Mouse (Mus musculus) heart, embryonic 12.5 days (tissue): Measurements from ENCODE around the gene Olfr1501. TPM values are rescaled to one million over a fixed set of nuclear protein-coding genes. Genes with fewer than 3 reads are reported as not detected.
"Not testable (repeated sequence)": the region's sequence is repeated elsewhere in the genome, so short reads cannot be mapped to it uniquely, and the experiment has no call there.

Experiments
- ATAC-seq: fragments of 200-750 bp; cut with Nextera tagmentation; 2 replicates; pipeline ENCODE4 v1.8.0; 2017; ENCODE audit warnings: moderate TSS enrichment, moderate library complexity; ENCODE audit not compliant: insufficient number of reproducible peaks, low FRiP score
- H3K27ac ChIP-seq: fragments of 300-500 bp; sonication (generic); 2 replicates; pipeline ENCODE4 v1.5.1; 2016; ENCODE audit warnings: mild to moderate bottlenecking, moderate library complexity; ENCODE audit not compliant: poor library complexity, severe bottlenecking
- H3K27me3 ChIP-seq: fragments of 300-500 bp; sonication (generic); replicated peaks from 2 replicates; pipeline ENCODE4 v1.6.1; 2016; ENCODE audit warnings: mild to moderate bottlenecking, moderate library complexity
- H3K36me3 ChIP-seq: fragments of 300-500 bp; sonication (generic); 2 replicates; pipeline ENCODE4 v1.6.1; 2016; ENCODE audit warnings: mild to moderate bottlenecking, moderate library complexity
- H3K4me1 ChIP-seq: fragments of 300-500 bp; sonication (generic); replicated peaks from 2 replicates; pipeline ENCODE4 v1.6.1; 2016; ENCODE audit warnings: mild to moderate bottlenecking
- H3K4me2 ChIP-seq: fragments of 300-500 bp; sonication (generic); 2 replicates; pipeline ENCODE4 v1.6.1; 2016; ENCODE audit warnings: mild to moderate bottlenecking, moderate library complexity
- H3K4me3 ChIP-seq: fragments of 300-500 bp; sonication (generic); 2 replicates; pipeline ENCODE4 v1.5.1; 2016; ENCODE audit warnings: mild to moderate bottlenecking
- H3K9ac ChIP-seq: fragments of 300-500 bp; sonication (generic); 2 replicates; pipeline ENCODE4 v1.6.1; 2016; ENCODE audit warnings: mild to moderate bottlenecking, moderate library complexity
- H3K9me3 ChIP-seq: fragments of 300-500 bp; sonication (generic); replicated peaks from 2 replicates; pipeline ENCODE4 v1.6.1; 2016; ENCODE audit warnings: mild to moderate bottlenecking, moderate library complexity
- WGBS: fragments of 180-500 bp; shearing (Covaris S2); methylation state at CpG from one replicate; pipeline ENCODE4 v1.1.7; 2016; 5-methylcytosine and 5-hydroxymethylcytosine counted together
- polyA plus RNA-seq: library from polyadenylated mRNA; unstranded; fragments of >200 nt; fragmentation: Nextera tagmentation; extraction: Ambion mirVana; gene quantifications from 2 replicates; pipeline ENCODE4 v1.2.1, GENCODE M21; 2016

Gene Olfr1501
- not detected in 2 replicates for polyA plus RNA-seq

DNA sequence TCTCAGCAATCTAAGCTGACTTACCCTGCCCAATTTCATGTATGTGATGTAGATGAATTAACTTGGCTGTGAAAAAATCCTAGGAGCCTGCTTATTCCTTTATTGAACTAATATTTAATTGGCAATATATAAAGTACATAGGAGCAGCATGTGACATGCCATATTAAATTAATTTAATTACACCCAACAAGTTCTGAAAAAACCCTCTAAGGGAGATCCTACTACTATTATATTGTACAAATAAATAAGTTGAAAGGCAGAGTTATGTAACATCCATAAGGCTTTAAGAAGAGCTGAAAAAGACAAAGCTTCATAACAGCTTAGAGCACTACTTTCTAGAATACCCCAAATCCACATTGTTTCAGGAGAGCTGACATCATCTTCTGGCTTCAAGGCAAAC is at the start of gene Olfr1501:
Gene Olfr1501 (minus strand): TSS at position 101 of the 400 bp plus-strand sequence.
- H3K36me3 ChIP-seq, H3K9me3 ChIP-seq, H3K27ac ChIP-seq, H3K4me3 ChIP-seq, ATAC-seq, H3K9ac ChIP-seq, H3K4me2 ChIP-seq, H3K4me1 ChIP-seq, H3K27me3 ChIP-seq: not testable (repeated sequence)

DNA sequence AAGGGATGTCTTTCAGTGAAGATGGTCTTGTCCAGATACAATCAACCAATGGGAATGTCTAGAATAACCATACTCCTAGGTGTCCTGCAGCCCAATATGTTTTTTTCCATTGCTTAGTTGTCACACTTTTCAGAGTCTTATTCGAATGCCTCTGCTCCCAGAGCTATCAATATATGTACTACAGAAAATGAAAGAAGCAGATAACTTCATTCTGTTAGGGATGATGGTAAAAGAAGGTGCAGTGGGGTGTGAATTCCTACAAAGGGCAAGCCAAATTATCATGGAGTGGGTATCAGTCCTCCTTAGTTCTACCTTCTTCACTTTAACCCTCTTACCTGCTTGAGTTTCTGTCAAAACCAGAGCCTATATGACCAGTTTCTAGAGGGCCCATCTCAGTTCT is 47.3 kb upstream of the Olfr1501 start, which contains the start of gene Olfr1504:
Gene Olfr1504 (minus strand): TSS at position 101 of the 400 bp plus-strand sequence.
- Histone ChIP-seq H3K9ac (no peak within 1 kb of the TSS), H3K27me3 (no peaks in the 10 kb centered on the region), H3K4me1 (no peaks in the 10 kb centered on the region), H3K27ac (no peak within 1 kb of the TSS), H3K36me3 (no peaks in the 10 kb centered on the region), H3K4me3 (no peak within 1 kb of the TSS), H3K4me2 (no peak within 1 kb of the TSS), H3K9me3 (no peaks in the 10 kb centered on the region)
- WGBS: 63% methylated on average over 1 of the region's 1 CpGs
- no peak for ATAC-seq

DNA sequence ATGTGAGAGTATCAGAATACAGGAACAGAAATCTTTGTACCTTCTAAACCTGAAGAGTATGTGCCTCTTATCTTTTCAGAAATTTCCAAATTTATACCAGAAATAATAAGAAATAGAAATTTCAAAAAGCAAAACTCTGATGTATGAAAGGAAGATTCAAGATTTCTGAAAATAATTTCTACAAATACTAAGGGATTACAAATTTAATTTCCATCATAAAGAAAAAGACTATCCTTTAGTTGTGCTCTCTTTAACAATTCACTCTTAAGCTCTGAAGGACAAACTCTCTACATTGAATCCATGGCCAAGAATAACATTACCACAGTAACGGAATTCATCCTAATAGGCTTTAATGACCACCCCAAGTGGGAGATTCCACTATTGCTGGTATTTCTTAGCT is 11.0 kb upstream of the Olfr1501 start, which contains the start of gene Olfr1502:
Gene Olfr1502 (plus strand): TSS at position 301 of the 400 bp plus-strand sequence.
- 70% methylated on average over 1 of the region's 1 CpGs for WGBS

DNA sequence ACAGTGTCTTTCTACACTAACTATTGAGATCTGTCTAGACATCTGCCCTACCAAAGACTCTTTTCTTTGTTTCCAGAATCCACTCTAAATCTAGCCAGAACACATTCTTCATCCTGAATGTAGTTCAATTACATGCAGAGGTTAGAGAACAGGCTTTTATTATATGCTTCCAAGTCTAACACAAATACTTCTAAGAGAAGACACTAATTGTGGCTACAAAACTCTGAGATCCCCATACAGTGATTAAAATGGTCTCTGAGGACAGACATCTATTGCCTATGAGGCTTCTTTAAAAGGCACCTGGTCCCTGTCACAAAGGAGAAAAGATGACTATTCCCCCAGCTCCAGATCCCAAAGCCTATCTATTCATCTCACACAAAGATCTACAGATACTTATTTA is 20.1 kb downstream of the Olfr1501 start, which contains the start of gene Olfr1500:
Gene Olfr1500 (minus strand): TSS at position 101 of the 400 bp plus-strand sequence.
- Histone ChIP-seq H3K9ac (no peak within 1 kb of the TSS), H3K4me3 (no peak within 1 kb of the TSS), H3K4me1 (no peaks in the 10 kb centered on the region), H3K27me3 (no peaks in the 10 kb centered on the region), H3K4me2 (no peak within 1 kb of the TSS), H3K36me3 (no peaks in the 10 kb centered on the region), H3K9me3 (0 out of 2 replicates have a peak, but pooled peaks cover 3% of the 10 kb centered on the region), H3K27ac (no peak within 1 kb of the TSS)
- no peak for ATAC-seq

More for the DNA sequence above, 11.0 kb upstream of the Olfr1501 start, which contains the start of gene Olfr1502:
- Histone ChIP-seq H3K9me3 (no peaks in the 10 kb centered on the region), H3K36me3 (no peaks in the 10 kb centered on the region), H3K9ac (no peak within 1 kb of the TSS), H3K27me3 (no peaks in the 10 kb centered on the region), H3K4me2 (no peak within 1 kb of the TSS), H3K4me1 (no peaks in the 10 kb centered on the region), H3K4me3 (no peak within 1 kb of the TSS), H3K27ac (no peak within 1 kb of the TSS)
- ATAC-seq: no peak

DNA sequence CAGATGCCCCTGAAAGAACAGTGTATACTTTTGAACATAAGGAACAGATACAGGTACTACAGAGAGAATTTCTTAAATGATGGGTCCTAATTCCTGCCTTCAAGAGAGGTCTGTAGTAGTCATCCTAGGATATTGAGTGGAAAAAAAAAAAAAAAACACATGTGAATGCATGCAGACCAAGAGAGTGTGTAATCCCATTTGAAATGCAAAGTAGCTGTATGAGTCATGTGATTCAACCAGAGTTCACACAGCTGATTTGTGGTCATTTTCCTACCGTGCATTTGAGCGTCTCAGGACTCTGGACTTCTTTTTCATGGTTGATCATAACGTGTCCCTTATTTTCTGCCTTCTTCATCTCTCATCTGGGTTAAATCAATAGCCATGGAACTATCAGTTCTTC is 22.0 kb downstream of the Olfr1501 start:
- H3K27me3 ChIP-seq: no peaks in the 10 kb centered on the region
- H3K9ac ChIP-seq: no peak overlapping the region
- 0 out of 2 replicates have a peak, but pooled peaks cover 3% of the 10 kb centered on the region for H3K9me3 ChIP-seq
- no peak overlapping the region for H3K4me3 ChIP-seq
- no peak for ATAC-seq
- H3K27ac ChIP-seq: no peak overlapping the region
- no peaks in the 10 kb centered on the region for H3K36me3 ChIP-seq
- no peak overlapping the region for H3K4me2 ChIP-seq
- 61% methylated on average over 3 of the region's 3 CpGs for WGBS
- H3K4me1 ChIP-seq: no peaks in the 10 kb centered on the region

DNA sequence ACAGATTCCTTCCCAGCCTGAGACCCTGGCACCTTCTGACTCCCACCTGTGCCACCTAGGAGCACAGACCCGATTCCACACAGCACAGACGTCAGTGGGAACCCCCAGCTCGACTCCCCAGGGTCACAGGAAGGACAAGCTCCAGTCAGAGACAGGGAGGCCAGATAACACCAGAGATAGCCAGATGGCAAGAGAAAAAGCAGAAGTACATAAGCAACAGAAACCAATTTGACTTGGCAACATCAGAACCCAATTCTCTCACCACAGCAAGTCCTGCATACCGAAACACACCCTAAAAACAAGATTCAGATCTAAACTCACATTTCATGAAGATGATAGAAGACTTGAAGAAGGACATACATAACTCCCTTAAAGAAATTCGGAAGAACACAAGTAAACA is 29.6 kb downstream of the Olfr1501 start:
- no peak for ATAC-seq
- 44% methylated on average over 5 of the region's 5 CpGs for WGBS
- Histone ChIP-seq H3K36me3 (no peaks in the 10 kb centered on the region), H3K4me1 (no peaks in the 10 kb centered on the region), H3K27me3 (no peaks in the 10 kb centered on the region), H3K27ac (no peak overlapping the region), H3K4me3 (no peak overlapping the region), H3K4me2 (no peak overlapping the region), H3K9ac (no peak overlapping the region), H3K9me3 (0 out of 2 replicates have a peak, but pooled peaks cover 3% of the 10 kb centered on the region)

DNA sequence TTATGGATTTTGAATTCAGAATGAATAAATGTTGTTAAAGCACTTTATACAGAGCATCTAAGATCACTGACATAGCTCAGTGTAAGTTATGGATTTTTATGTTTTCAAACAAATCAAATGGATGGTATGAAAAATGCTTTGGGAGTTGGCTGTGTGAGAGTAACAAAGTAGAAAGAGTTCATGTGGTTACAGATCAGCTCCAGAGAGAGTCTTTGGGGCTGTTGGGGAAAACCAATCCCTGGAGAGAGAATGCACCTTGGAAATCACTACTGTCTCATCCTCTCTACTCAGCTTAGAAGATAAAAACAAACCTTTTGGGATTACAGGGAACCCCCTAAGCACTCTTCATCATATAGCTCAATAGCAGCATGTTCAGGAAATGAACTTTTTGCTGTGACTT is 31.1 kb downstream of the Olfr1501 start, which contains the start of gene Olfr1499:
Gene Olfr1499 (minus strand): TSS at position 101 of the 400 bp plus-strand sequence.
- ATAC-seq: no peak
- no peaks in the 10 kb centered on the region for H3K4me1 ChIP-seq
- no peak within 1 kb of the TSS for H3K4me3 ChIP-seq
- H3K36me3 ChIP-seq: no peaks in the 10 kb centered on the region
- no peak within 1 kb of the TSS for H3K9ac ChIP-seq
- H3K27ac ChIP-seq: no peak within 1 kb of the TSS
- H3K27me3 ChIP-seq: no peaks in the 10 kb centered on the region
- 0 out of 2 replicates have a peak, but pooled peaks cover 3% of the 10 kb centered on the region for H3K9me3 ChIP-seq
- no peak within 1 kb of the TSS for H3K4me2 ChIP-seq

DNA sequence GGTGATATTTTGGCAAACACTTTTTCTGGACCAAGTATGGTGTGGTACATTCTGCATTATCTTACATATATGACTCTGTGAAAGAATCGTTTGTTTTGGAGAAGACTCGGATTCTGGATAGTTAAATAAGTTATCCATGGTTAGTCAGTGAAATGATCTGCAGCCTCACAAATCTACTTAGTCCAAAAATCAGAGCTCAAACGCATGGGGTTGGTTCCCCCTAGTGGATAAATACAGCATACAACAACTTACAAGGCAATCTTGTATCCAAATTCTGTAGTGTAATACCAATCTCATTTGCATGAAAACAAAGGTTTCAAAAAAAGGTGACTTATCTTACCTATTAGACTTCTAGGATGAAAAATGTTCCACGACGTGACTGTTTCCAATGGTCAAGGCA is 31.7 kb downstream of the Olfr1501 start:
- WGBS: 23% methylated on average over 5 of the region's 5 CpGs
- Histone ChIP-seq H3K9me3 (0 out of 2 replicates have a peak, but pooled peaks cover 3% of the 10 kb centered on the region), H3K4me3 (no peak overlapping the region), H3K27me3 (no peaks in the 10 kb centered on the region), H3K9ac (no peak overlapping the region), H3K4me2 (no peak overlapping the region), H3K4me1 (no peaks in the 10 kb centered on the region), H3K27ac (no peak overlapping the region), H3K36me3 (no peaks in the 10 kb centered on the region)
- ATAC-seq: no peak

DNA sequence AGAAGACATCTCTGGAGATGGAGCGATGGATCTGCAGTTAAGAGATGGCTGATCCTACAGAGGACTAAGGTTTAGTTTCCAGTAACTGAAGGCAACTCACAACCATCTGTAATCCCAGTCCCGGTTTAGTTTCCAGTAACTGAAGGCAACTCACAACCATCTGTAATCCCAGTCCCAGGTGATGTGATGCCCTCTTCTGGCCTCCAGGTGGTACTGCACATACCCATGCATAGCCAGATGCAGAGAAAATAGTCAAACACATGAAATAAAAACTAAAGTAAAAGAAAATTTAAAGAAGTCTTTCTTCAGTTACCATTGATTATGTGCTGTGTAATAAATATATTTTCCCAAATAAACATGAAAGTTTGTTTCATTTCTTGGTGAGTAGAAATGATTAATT is 37.7 kb downstream of the Olfr1501 start:
- Histone ChIP-seq H3K9ac (no peak overlapping the region), H3K4me3 (no peak overlapping the region), H3K36me3 (no peaks in the 10 kb centered on the region), H3K4me1 (no peaks in the 10 kb centered on the region), H3K27me3 (no peaks in the 10 kb centered on the region), H3K9me3 (no peaks in the 10 kb centered on the region), H3K27ac (no peak overlapping the region), H3K4me2 (no peak overlapping the region)
- 51% methylated on average over 2 of the region's 2 CpGs for WGBS
- ATAC-seq: no peak

DNA sequence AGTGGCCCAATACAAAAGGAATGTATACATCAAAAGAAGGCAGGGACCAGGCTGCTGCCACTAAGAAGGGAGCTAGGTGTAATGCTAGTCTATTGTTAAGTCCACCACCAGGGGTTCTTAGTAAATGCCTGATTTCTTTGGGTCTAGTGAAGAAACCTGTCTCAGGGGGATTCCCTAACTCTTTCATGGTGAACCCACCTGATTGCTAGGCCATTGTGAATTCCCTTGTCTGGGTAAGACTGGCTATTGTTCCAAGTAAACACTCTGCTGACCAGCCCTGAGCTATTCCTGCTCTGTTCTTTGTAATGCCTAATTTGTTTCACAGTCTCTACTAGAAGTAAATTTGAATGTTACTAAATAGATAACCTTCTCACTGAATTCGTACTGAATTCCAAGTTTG is 45.0 kb downstream of the Olfr1501 start:
- H3K27me3 ChIP-seq, H3K4me3 ChIP-seq, H3K9ac ChIP-seq, H3K4me2 ChIP-seq, H3K36me3 ChIP-seq, ATAC-seq, H3K9me3 ChIP-seq, H3K27ac ChIP-seq, H3K4me1 ChIP-seq: not testable (repeated sequence)
- 49% methylated on average over 1 of the region's 1 CpGs for WGBS

DNA sequence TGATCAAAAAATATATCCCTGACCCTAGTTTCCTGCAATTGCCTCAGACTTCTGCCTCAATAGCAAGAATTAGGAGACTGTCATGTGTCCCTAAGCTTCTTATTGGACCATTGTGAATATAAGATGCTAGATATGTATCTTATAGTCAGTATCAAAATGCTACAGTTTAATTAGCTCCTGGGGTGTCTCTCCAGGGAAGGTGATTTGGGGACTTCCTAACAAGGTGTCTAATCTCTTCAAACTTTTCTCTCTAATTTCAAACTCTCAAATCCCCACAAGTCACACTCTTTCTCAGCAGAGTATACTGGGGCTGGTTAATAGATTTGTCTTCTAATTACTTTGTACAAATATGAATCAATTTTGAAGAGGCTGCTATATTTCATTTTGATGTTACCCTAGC is 52.4 kb downstream of the Olfr1501 start, which contains the start of gene Olfr1497:
Gene Olfr1497 (minus strand): TSS at position 101 of the 400 bp plus-strand sequence.
- no peak for ATAC-seq
- Histone ChIP-seq H3K27me3 (no peaks in the 10 kb centered on the region), H3K4me2 (no peak within 1 kb of the TSS), H3K9me3 (peaks cover 5% of the 10 kb centered on the region; the same call in 1 of the 2 replicates), H3K36me3 (no peaks in the 10 kb centered on the region), H3K27ac (no peak within 1 kb of the TSS), H3K4me1 (no peaks in the 10 kb centered on the region), H3K9ac (no peak within 1 kb of the TSS), H3K4me3 (no peak within 1 kb of the TSS)
